Mouse (Mus musculus): ENCODE data around the gene AI987944.
A peak's percentile ranks its signal among the peaks of the same experiment; 100 is the strongest.

The AI987944 gene

GRCm38 (mm10) chr7:41393048-41393971 is at the start of gene AI987944:
AI987944 (minus strand) TSS chr7:41393379.
- peak; percentile 71 to 78 for DNase-seq (ENCODE audit: low spot score in 2 of 2)

- DNase-seq (ENCODE audit: low spot score in 2 of 2): no peak
Measured at GRCm38 (mm10) chr7:41394130-41394529, 951 bp upstream of the AI987944 start.
